Mouse (Mus musculus): ENCODE results near the gene Rptor. TPM values are rescaled to one million over a fixed set of nuclear protein-coding genes. Genes with fewer than 3 reads are reported as not detected.
A peak's percentile ranks its signal among the peaks of the same experiment; 100 is the strongest.

Rptor gene
- polyA plus RNA-seq, 1 experiment from 2014 or later: 9.1 TPM

DNA sequence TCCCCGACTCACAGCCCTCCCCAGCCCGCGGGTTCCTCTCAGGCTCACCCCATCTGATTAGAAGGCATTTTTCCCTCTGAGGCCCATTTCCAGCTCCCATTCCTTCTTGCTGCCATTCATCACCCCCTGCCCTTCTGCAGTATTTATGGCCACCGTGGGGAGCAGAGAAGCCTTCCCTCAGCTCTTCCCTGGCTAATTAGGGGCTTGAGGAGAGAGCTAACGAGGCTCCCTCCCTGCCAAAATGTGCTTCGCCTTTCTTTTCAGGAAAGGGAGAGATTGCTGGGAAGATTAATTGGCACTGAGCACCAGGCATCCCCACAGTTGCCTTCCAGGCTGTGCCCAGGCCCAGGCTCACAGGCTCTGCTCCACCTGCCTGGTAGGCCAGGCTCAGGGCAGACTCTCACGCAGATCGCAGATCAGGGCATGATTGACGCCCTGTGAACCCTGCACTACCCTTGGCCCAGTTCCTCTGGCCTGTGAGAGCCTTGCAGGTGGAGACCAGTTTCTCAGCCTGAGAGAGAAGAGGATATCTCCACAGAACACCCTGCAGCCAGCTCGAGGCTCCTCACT is 291.0 kb downstream of the Rptor start:
- Histone ChIP-seq H3K4me1 (ENCODE audit: insufficient read depth, low read length) (no peaks in the 10 kb centered on the region), H3K4me3 (ENCODE audit: low read length) (no peak overlapping the region), H3K27ac (ENCODE audit: low read length) (no peak overlapping the region), H3K36me3 (ENCODE audit: insufficient read depth, low read length) (peaks cover 58% of the 10 kb centered on the region), H3K9me3 (ENCODE audit: low read length) (no peaks in the 10 kb centered on the region), H3K9ac (replicated peaks; ENCODE audit: low read length) (no peak overlapping the region), H3K27me3 (ENCODE audit: insufficient read depth, low read length) (no peaks in the 10 kb centered on the region), H3K4me2 (replicated peaks; ENCODE audit: low read depth, low read length) (no peak overlapping the region)
- WGBS: 55% methylated on average over 10 of the region's 10 CpGs
- no peak for ATAC-seq (ENCODE audit: low FRiP score, low TSS enrichment)

DNA sequence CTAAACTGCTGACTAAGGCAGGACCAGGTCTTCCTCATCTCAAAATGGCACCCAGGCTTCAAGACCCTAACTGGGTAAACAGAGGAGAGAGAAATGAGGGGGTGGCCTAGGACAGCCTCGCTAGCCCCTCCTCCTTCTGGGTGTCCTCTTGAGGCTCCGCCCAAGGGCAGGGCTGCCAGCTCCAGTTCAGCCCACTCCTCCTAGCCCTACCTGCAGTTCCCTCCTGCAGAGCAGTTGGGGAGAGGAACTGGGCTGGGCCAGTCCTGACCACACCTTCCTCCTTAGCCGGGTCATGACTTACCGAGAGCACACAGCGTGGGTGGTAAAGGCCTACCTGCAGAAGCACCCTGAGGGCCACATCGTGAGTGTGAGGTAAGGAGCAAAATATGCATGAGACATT is 291.9 kb downstream of the Rptor start:
- H3K4me1 ChIP-seq (ENCODE audit: insufficient read depth, low read length): no peaks in the 10 kb centered on the region
- H3K9ac ChIP-seq (replicated peaks; ENCODE audit: low read length): no peak overlapping the region
- no peaks in the 10 kb centered on the region for H3K9me3 ChIP-seq (ENCODE audit: low read length)
- no peak; the same call in 1 of the 2 replicates for ATAC-seq (ENCODE audit: low FRiP score, low TSS enrichment)
- no peak overlapping the region for H3K4me3 ChIP-seq (ENCODE audit: low read length)
- H3K27ac ChIP-seq (ENCODE audit: low read length): no peak overlapping the region
- H3K27me3 ChIP-seq (ENCODE audit: insufficient read depth, low read length): no peaks in the 10 kb centered on the region
- peaks cover 52% of the 10 kb centered on the region for H3K36me3 ChIP-seq (ENCODE audit: insufficient read depth, low read length)
- 52% methylated on average over 6 of the region's 6 CpGs for WGBS
- no peak overlapping the region for H3K4me2 ChIP-seq (replicated peaks; ENCODE audit: low read depth, low read length)

DNA sequence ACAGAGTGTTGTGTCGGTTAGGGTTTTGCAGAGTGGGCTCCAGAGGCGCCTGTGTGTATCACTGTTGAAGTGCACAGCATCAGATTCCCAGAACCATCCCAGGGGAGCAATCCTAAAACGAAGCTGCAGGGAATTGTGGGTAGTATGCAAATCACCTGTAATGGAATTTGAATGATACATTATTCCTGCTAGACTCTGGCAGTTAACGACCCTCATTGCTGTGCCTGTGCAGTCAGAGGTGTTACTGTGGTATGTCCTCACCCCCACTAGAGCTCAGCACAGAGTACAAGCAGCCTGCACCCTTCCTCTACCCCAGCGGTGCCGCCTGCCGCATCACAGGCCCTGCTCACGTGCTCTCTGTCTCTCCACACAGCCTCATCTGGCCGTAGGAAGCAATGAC is 294.3 kb downstream of the Rptor start:
- Histone ChIP-seq H3K27me3 (ENCODE audit: insufficient read depth, low read length) (no peaks in the 10 kb centered on the region), H3K9me3 (ENCODE audit: low read length) (no peaks in the 10 kb centered on the region), H3K4me2 (replicated peaks; ENCODE audit: low read depth, low read length) (no peak overlapping the region), H3K4me3 (ENCODE audit: low read length) (no peak overlapping the region), H3K36me3 (ENCODE audit: insufficient read depth, low read length) (peaks cover 37% of the 10 kb centered on the region), H3K27ac (ENCODE audit: low read length) (no peak overlapping the region), H3K9ac (replicated peaks; ENCODE audit: low read length) (no peak overlapping the region), H3K4me1 (ENCODE audit: insufficient read depth, low read length) (no peaks in the 10 kb centered on the region)
- 78% methylated on average over 9 of the region's 9 CpGs for WGBS
- ATAC-seq (ENCODE audit: low FRiP score, low TSS enrichment): no peak

DNA sequence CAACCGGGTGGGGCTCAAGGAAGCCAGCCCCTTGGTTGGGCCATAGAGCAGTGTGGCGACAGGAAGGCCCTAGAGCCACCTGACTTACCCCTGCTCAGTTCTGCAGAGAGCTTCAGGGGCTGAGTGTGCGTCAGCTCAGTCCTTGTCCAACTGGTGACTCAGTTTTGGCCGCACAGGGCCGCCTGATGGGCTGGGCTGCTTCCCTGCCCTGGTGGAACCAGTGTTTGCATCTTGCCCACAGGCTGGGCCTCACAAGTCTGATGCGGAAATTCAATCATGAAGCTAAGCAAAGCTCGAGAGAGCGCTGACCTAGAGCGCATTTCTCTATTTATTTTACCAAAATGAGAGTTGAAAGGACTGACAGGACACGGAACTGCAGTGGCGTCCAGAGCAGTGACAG is 296.3 kb downstream of the Rptor start:
- no peak overlapping the region for H3K4me2 ChIP-seq (replicated peaks; ENCODE audit: low read depth, low read length)
- no peak for ATAC-seq (ENCODE audit: low FRiP score, low TSS enrichment)
- 86% methylated on average over 11 of the region's 11 CpGs for WGBS
- H3K9me3 ChIP-seq (ENCODE audit: low read length): no peaks in the 10 kb centered on the region
- no peak overlapping the region for H3K27ac ChIP-seq (ENCODE audit: low read length)
- no peak overlapping the region for H3K9ac ChIP-seq (replicated peaks; ENCODE audit: low read length)
- no peaks in the 10 kb centered on the region for H3K27me3 ChIP-seq (ENCODE audit: insufficient read depth, low read length)
- H3K4me1 ChIP-seq (ENCODE audit: insufficient read depth, low read length): no peaks in the 10 kb centered on the region
- no peak overlapping the region for H3K4me3 ChIP-seq (ENCODE audit: low read length)
- H3K36me3 ChIP-seq (ENCODE audit: insufficient read depth, low read length): peaks cover 29% of the 10 kb centered on the region

DNA sequence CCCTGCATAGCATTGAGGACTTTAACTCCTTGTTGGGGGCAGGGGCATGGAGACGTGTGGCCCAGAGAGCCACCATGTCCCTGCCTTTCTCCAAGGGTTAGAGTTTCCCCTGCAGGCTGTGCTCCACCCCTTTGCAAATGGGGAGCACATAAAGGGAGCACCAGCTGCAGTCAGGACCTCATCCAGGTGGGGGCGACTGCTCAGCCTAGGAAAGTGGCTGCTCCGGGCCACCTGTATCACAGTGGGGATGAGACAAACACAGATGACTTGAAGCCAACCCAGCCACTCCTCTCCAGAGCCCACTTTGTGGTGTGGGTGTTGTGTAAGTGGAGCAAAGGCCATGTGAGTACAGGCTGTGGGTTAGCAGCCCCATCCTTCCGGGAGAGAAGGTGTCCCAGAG is 298.5 kb downstream of the Rptor start:
- Histone ChIP-seq H3K4me3 (ENCODE audit: low read length) (no peak overlapping the region), H3K4me2 (replicated peaks; ENCODE audit: low read depth, low read length) (no peak overlapping the region), H3K36me3 (ENCODE audit: insufficient read depth, low read length) (peaks cover 18% of the 10 kb centered on the region; the same call in 1 of the 2 replicates), H3K4me1 (ENCODE audit: insufficient read depth, low read length) (no peaks in the 10 kb centered on the region), H3K9ac (replicated peaks; ENCODE audit: low read length) (no peak overlapping the region), H3K27ac (ENCODE audit: low read length) (no peak overlapping the region), H3K9me3 (ENCODE audit: low read length) (no peaks in the 10 kb centered on the region), H3K27me3 (ENCODE audit: insufficient read depth, low read length) (no peaks in the 10 kb centered on the region)
- WGBS: 76% methylated on average over 4 of the region's 4 CpGs
- no peak for ATAC-seq (ENCODE audit: low FRiP score, low TSS enrichment)

DNA sequence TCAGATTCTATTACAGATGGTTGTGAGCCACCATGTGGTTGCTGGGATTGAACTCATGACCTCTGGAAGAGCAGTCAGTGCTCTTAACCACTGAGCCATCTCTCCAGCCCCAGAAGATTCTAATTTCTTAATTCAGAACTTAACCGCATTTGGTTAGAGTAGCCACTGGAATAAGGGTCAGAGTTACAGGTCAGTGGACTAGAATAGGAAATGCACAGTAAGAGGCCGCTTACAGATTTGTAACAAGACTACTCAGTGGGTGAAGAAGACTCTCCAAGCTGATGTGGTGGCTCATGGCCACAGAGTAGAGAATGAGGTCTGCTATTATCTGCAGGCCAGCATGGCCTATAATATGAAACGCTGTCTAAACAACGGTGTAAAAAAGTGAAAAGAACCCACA is 300.2 kb downstream of the Rptor start:
- no peaks in the 10 kb centered on the region for H3K9me3 ChIP-seq (ENCODE audit: low read length)
- H3K27me3 ChIP-seq (ENCODE audit: insufficient read depth, low read length): no peaks in the 10 kb centered on the region
- 76% methylated on average over 4 of the region's 4 CpGs for WGBS
- no peak for ATAC-seq (ENCODE audit: low FRiP score, low TSS enrichment)
- no peak overlapping the region for H3K4me2 ChIP-seq (replicated peaks; ENCODE audit: low read depth, low read length)
- peaks cover 7% of the 10 kb centered on the region; the same call in 1 of the 2 replicates for H3K36me3 ChIP-seq (ENCODE audit: insufficient read depth, low read length)
- H3K27ac ChIP-seq (ENCODE audit: low read length): no peak overlapping the region
- H3K4me3 ChIP-seq (ENCODE audit: low read length): no peak overlapping the region
- H3K4me1 ChIP-seq (ENCODE audit: insufficient read depth, low read length): no peaks in the 10 kb centered on the region
- no peak overlapping the region for H3K9ac ChIP-seq (replicated peaks; ENCODE audit: low read length)

DNA sequence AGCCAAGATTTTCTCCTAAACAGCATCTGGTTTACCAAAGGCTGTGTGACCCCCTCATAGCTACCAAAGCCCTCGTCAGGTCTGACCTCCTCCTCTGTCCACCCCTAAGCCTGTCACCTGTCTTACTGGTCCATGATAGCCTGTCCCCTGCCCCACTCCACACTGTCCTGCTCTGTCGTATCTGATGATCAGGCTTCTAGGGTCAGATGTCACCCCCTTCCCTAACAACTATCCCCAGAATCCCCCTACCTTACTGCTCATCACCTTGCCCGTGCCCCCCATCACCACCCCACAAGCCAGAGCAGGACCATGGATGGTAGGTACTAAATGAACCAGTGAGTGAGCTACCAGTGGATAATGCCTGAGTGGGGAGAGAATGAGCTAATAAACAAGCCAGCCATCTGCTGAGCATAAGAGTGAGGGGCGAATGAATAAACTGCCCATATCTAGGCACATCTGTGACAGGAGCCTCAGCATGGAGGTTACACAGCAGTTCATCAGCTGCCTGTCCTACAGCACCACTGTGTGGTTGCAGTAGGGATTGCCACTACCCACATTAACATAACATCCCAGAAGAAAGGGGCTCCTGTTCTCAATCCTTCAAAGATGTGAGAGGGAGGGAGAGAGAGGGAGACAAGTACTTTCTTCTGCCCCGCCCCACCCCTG is 302.0 kb downstream of the Rptor start:
- H3K9me3 ChIP-seq (ENCODE audit: low read length): no peaks in the 10 kb centered on the region
- H3K4me1 ChIP-seq (ENCODE audit: insufficient read depth, low read length): peaks cover 2% of the 10 kb centered on the region; the same call in 1 of the 2 replicates
- peak; percentile 37; the same call in 1 of the 2 replicates for ATAC-seq (ENCODE audit: low FRiP score, low TSS enrichment)
- no peak overlapping the region for H3K4me3 ChIP-seq (ENCODE audit: low read length)
- H3K27me3 ChIP-seq (ENCODE audit: insufficient read depth, low read length): peaks cover 3% of the 10 kb centered on the region; the same call in 1 of the 2 replicates
- no peak overlapping the region for H3K4me2 ChIP-seq (replicated peaks; ENCODE audit: low read depth, low read length)
- no peak overlapping the region for H3K27ac ChIP-seq (ENCODE audit: low read length)
- WGBS: 35% methylated on average over 5 of the region's 5 CpGs
- no peak overlapping the region for H3K9ac ChIP-seq (replicated peaks; ENCODE audit: low read length)
- H3K36me3 ChIP-seq (ENCODE audit: insufficient read depth, low read length): no peaks in the 10 kb centered on the region

DNA sequence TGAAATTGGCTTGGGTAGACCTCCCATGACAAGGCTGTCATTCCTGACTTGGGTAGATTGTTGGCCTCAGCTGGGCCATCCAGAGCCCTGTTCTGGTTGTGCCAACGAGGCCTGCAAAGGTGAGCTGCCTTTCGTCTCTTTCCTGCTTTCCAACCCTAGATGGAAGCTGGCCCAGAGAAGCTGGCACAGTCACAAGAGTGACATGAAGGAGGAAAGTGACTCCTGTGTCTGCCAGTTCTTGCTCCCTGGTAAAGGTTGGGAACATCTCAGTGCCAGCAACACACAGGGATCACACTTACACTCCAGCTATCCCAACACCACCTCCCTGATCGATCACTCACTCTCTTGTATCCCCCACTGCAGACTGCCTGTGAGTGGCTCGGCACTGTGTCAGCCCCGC is 303.1 kb downstream of the Rptor start:
- Histone ChIP-seq H3K36me3 (ENCODE audit: insufficient read depth, low read length) (no peaks in the 10 kb centered on the region), H3K9me3 (ENCODE audit: low read length) (no peaks in the 10 kb centered on the region), H3K4me1 (ENCODE audit: insufficient read depth, low read length) (peaks cover 4% of the 10 kb centered on the region; the same call in 1 of the 2 replicates), H3K4me2 (replicated peaks; ENCODE audit: low read depth, low read length) (no peak overlapping the region), H3K9ac (replicated peaks; ENCODE audit: low read length) (no peak overlapping the region), H3K27ac (ENCODE audit: low read length) (no peak overlapping the region), H3K27me3 (ENCODE audit: insufficient read depth, low read length) (peaks cover 3% of the 10 kb centered on the region; the same call in 1 of the 2 replicates), H3K4me3 (ENCODE audit: low read length) (no peak overlapping the region)
- no peak for ATAC-seq (ENCODE audit: low FRiP score, low TSS enrichment)
- WGBS: 87% methylated on average over 5 of the region's 5 CpGs

DNA sequence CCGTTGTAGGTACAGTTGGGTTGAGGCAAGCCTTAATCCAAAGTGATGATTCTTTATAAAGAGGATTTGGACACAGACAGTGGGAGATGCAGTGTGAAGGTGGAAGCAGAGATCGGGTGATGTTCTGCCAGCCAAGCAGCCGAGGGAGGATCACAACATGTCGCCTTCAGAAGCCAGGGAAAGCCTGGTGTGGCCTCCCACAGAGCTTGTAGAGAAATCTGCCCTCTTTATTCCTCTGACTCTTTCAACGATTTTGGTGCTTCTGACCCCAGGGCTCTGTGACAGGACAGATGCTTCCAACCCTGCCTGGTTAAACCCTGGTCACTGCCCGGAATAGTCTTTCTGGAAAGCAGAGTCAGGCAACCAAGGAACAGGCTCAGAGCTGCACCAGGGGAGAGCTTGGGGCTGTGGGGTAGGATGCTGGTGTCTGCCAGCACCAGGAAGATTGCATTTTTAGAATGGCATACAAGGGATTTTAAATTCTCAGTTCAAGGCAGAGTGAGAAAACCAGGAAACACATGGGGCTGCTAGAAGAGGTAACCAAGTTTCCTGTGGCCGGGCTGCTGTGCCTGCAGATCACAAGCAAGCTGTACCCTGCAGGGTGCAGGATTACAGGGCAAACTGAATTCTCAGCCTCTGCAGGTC is 304.4 kb downstream of the Rptor start:
- no peak overlapping the region for H3K4me2 ChIP-seq (replicated peaks; ENCODE audit: low read depth, low read length)
- WGBS: 48% methylated on average over 7 of the region's 7 CpGs
- ATAC-seq (ENCODE audit: low FRiP score, low TSS enrichment): no peak

DNA sequence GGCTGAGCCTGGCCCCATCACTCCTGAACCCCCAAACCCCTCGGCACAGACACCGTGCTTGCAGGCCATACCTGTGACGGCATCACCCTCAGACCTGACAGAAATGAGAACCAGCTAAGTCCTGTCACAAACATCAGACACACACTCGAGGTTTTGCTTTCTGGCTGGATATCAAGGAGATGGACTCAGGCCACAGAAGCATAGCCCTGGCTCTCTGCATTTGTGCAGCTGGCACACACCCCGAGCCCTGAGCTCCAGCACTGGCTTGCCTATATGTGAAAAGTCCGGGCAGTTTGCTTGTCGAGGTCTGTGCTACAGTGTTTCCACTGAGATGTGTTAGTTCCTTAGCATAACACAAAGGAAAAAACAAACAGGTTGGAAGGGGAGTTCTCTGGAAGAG is 305.0 kb downstream of the Rptor start:
- no peak overlapping the region for H3K9ac ChIP-seq (replicated peaks; ENCODE audit: low read length)
- peaks cover 4% of the 10 kb centered on the region for H3K4me1 ChIP-seq (ENCODE audit: insufficient read depth, low read length)
- no peak overlapping the region for H3K4me3 ChIP-seq (ENCODE audit: low read length)
- H3K9me3 ChIP-seq (ENCODE audit: low read length): no peaks in the 10 kb centered on the region
- 54% methylated on average over 7 of the region's 7 CpGs for WGBS
- peaks cover 3% of the 10 kb centered on the region; the same call in 1 of the 2 replicates for H3K27me3 ChIP-seq (ENCODE audit: insufficient read depth, low read length)
- ATAC-seq (ENCODE audit: low FRiP score, low TSS enrichment): no peak
- H3K27ac ChIP-seq (ENCODE audit: low read length): no peak overlapping the region
- no peaks in the 10 kb centered on the region for H3K36me3 ChIP-seq (ENCODE audit: insufficient read depth, low read length)
- H3K4me2 ChIP-seq (replicated peaks; ENCODE audit: low read depth, low read length): no peak overlapping the region

More for the DNA sequence above, 304.4 kb downstream of the Rptor start:
- Histone ChIP-seq H3K9ac (replicated peaks; ENCODE audit: low read length) (no peak overlapping the region), H3K27ac (ENCODE audit: low read length) (no peak overlapping the region), H3K9me3 (ENCODE audit: low read length) (no peaks in the 10 kb centered on the region), H3K4me1 (ENCODE audit: insufficient read depth, low read length) (peaks cover 4% of the 10 kb centered on the region; the same call in 1 of the 2 replicates), H3K4me3 (ENCODE audit: low read length) (no peak overlapping the region), H3K27me3 (ENCODE audit: insufficient read depth, low read length) (peaks cover 3% of the 10 kb centered on the region; the same call in 1 of the 2 replicates), H3K36me3 (ENCODE audit: insufficient read depth, low read length) (no peaks in the 10 kb centered on the region)
